Comparison of ENCODE assay signal across 11 mouse cellular contexts in genomic region chr15:90569246-90569645, GRCm38 (mm10).
"Had no signal": no experiment of that assay in that cellular context is flagged by ENCODE, and none has a peak within 500 bp of the region (broad histone marks: within the 10 kb centered on the region; RNA-seq: fewer than 3 reads in every experiment).

No protein-coding gene starts in this region.

- H3K4me1 ChIP-seq: liver, embryonic 13.5 days; midbrain, embryonic 13.5 days had no signal

- H3K27ac ChIP-seq: left cerebral cortex, adult 2 months; liver, embryonic 13.5 days; macrophage; midbrain, embryonic 13.5 days had no signal

- H3K9me3 ChIP-seq: liver, embryonic 13.5 days; midbrain, embryonic 13.5 days had no signal

- H3K9ac ChIP-seq: liver, embryonic 13.5 days; lung, embryonic 14.5 days; midbrain, embryonic 13.5 days had no signal

- H3K4me3 ChIP-seq: left cerebral cortex, adult 2 months; liver, embryonic 13.5 days; midbrain, embryonic 13.5 days had no signal

- H3K27me3 ChIP-seq: liver, embryonic 13.5 days; midbrain, embryonic 13.5 days had no signal

- DNase-seq: layer of hippocampus, postnatal 36 days; liver, embryonic 13.5 days; lung, embryonic 14.5 days; thymus, adult 18-20 months; thymus, postnatal 36 days had no signal

- ATAC-seq: inflammation-experienced regulatory T-cells, adult 6 months; intestine, embryonic 16.5 days; lung, postnatal 0 days; midbrain, embryonic 13.5 days had no signal

- H3K4me2 ChIP-seq: liver, embryonic 13.5 days; lung, embryonic 14.5 days; midbrain, embryonic 13.5 days had no signal

- H3K36me3 ChIP-seq: liver, embryonic 13.5 days; midbrain, embryonic 13.5 days had no signal
